Mouse (Mus musculus) MEL (cell line): Measurements from ENCODE around the gene Dock9. TPM values are rescaled to one million over a fixed set of nuclear protein-coding genes. Genes with fewer than 3 reads are reported as not detected.

Experiments used
- DNase-seq: peaks from one replicate; pipeline ENCODE4 v3.0.0; 2011; ENCODE audit warnings: low read depth, low spot score
- H3K27ac ChIP-seq: 2 replicates; pipeline ENCODE4 v1.5.1; 2012; ENCODE audit warnings: low read depth, mild to moderate bottlenecking, control low read depth, low read length, moderate library complexity; ENCODE audit not compliant: control insufficient read depth
- H3K27me3 ChIP-seq, 2 experiments: fragments of 150-350 bp in 1 of 2; sonication (generic) in 1 of 2; 2 replicates each; pipeline ENCODE4 v1.6.1; 2012; ENCODE audit warnings: low read length in 2 of 2, mild to moderate bottlenecking in 2 of 2, improper control_type of control experiment in 1 of 2, moderate library complexity in 1 of 2; ENCODE audit not compliant: insufficient read depth in 2 of 2, control insufficient read depth in 1 of 2
- H3K36me3 ChIP-seq, 2 experiments: 2 replicates each; pipeline ENCODE4 v1.6.1; 2012 to 2014; ENCODE audit warnings: low read length in 2 of 2, improper control_type of control experiment in 1 of 2, inconsistent platforms in 1 of 2, mild to moderate bottlenecking in 1 of 2; ENCODE audit not compliant: insufficient read depth in 2 of 2, control insufficient read depth in 1 of 2
- H3K4me1 ChIP-seq, 2 experiments: fragments of 150-350 bp in 1 of 2; sonication (generic) in 1 of 2; 2 replicates each; pipeline ENCODE4 v1.6.1; 2012; ENCODE audit warnings: low read length in 2 of 2, improper control_type of control experiment in 1 of 2, mild to moderate bottlenecking in 1 of 2; ENCODE audit not compliant: insufficient read depth in 2 of 2, control insufficient read depth in 1 of 2
- H3K4me3 ChIP-seq, 2 experiments: fragments of 150-350 bp in 1 of 2; sonication (generic) in 1 of 2; 2 replicates each; pipeline ENCODE4 v1.5.1; 2012; ENCODE audit warnings: low read depth in 2 of 2, low read length in 2 of 2, mild to moderate bottlenecking in 2 of 2, moderate library complexity in 2 of 2, control low read depth in 1 of 2, improper control_type of control experiment in 1 of 2; ENCODE audit not compliant: control insufficient read depth in 1 of 2, insufficient read depth in 1 of 2
- H3K79me2 ChIP-seq: 2 replicates; pipeline ENCODE4 v1.6.1; 2012; ENCODE audit warnings: mild to moderate bottlenecking, low read length, moderate library complexity; ENCODE audit not compliant: control insufficient read depth, poor library complexity, insufficient read depth
- H3K9ac ChIP-seq: 2 replicates; pipeline ENCODE4 v1.6.1; 2012; ENCODE audit warnings: low read depth, mild to moderate bottlenecking, control low read depth, low read length, moderate library complexity; ENCODE audit not compliant: control insufficient read depth, poor library complexity, severe bottlenecking
- H3K9me3 ChIP-seq: fragments of 150-350 bp; sonication (generic); replicated peaks from 2 replicates; pipeline ENCODE4 v1.6.1; 2012; ENCODE audit warnings: mild to moderate bottlenecking, low read length, improper control_type of control experiment, moderate library complexity; ENCODE audit not compliant: insufficient read depth
- BHLHE40 ChIP-seq: IDR thresholded peaks from 2 replicates; pipeline ENCODE4 v1.6.1; 2012; ENCODE audit warnings: low read depth, mild to moderate bottlenecking, inconsistent platforms, low read length, improper control_type of control experiment, borderline replicate concordance
- CHD1 ChIP-seq: IDR thresholded peaks from 2 replicates; pipeline ENCODE4 v1.6.1; 2012; ENCODE audit warnings: low read depth, mild to moderate bottlenecking, inconsistent platforms, low read length, improper control_type of control experiment
- CHD2 ChIP-seq: IDR thresholded peaks from 2 replicates; pipeline ENCODE4 v1.6.1; 2011; ENCODE audit warnings: low read length, improper control_type of control experiment
- E2F4 ChIP-seq: IDR thresholded peaks from 2 replicates; pipeline ENCODE4 v1.6.1; 2011; ENCODE audit warnings: low read depth, low read length, improper control_type of control experiment, borderline replicate concordance
- ELF1 ChIP-seq: IDR thresholded peaks from 2 replicates; pipeline ENCODE4 v1.6.1; 2014; ENCODE audit warnings: low read depth, mild to moderate bottlenecking, inconsistent platforms, low read length, improper control_type of control experiment, moderate library complexity
- ETS1 ChIP-seq: IDR thresholded peaks from 2 replicates; pipeline ENCODE4 v1.6.1; 2012; ENCODE audit warnings: low read depth, mild to moderate bottlenecking, inconsistent platforms, low read length, improper control_type of control experiment, moderate library complexity
- GABPA ChIP-seq: IDR thresholded peaks from 2 replicates; pipeline ENCODE4 v1.6.1; 2012; ENCODE audit warnings: low read depth, mild to moderate bottlenecking, inconsistent platforms, low read length, improper control_type of control experiment, moderate library complexity
- GATA1 ChIP-seq: IDR thresholded peaks from 2 replicates; pipeline ENCODE4 v1.6.1; 2011; ENCODE audit warnings: low read depth, low read length, improper control_type of control experiment
- HCFC1 ChIP-seq: IDR thresholded peaks from 2 replicates; pipeline ENCODE4 v1.6.1; 2012; ENCODE audit warnings: low read depth, mild to moderate bottlenecking, inconsistent platforms, low read length, improper control_type of control experiment, moderate library complexity
- KAT2A ChIP-seq: conservative IDR thresholded peaks from 2 replicates; pipeline ENCODE4 v1.6.1; 2012; ENCODE audit warnings: low read depth, low read length, improper control_type of control experiment, inconsistent platforms
- MAFK ChIP-seq: IDR thresholded peaks from 2 replicates; pipeline ENCODE4 v1.6.1; 2011; ENCODE audit warnings: low read depth, mild to moderate bottlenecking, low read length, improper control_type of control experiment, borderline replicate concordance
- MAZ ChIP-seq: IDR thresholded peaks from 2 replicates; pipeline ENCODE4 v1.6.1; 2012; ENCODE audit warnings: low read depth, mild to moderate bottlenecking, inconsistent platforms, low read length, improper control_type of control experiment
- POLR2A ChIP-seq, 2 experiments: IDR thresholded peaks; 2 replicates each; pipeline ENCODE4 v1.6.1; 2011 to 2012; ENCODE audit warnings: low read length in 2 of 2, mild to moderate bottlenecking in 2 of 2, control low read depth in 1 of 2, improper control_type of control experiment in 1 of 2, low read depth in 1 of 2, moderate library complexity in 1 of 2; ENCODE audit not compliant: control insufficient read depth in 1 of 2, insufficient read depth in 1 of 2, poor library complexity in 1 of 2
- POLR2AphosphoS5 ChIP-seq: IDR thresholded peaks from 2 replicates; pipeline ENCODE4 v1.6.1; 2012; ENCODE audit warnings: low read depth, borderline replicate concordance, mild to moderate bottlenecking, inconsistent platforms, low read length, moderate library complexity, mixed read lengths
- SIN3A ChIP-seq: IDR thresholded peaks from 2 replicates; pipeline ENCODE4 v1.6.1; 2012; ENCODE audit warnings: low read length, improper control_type of control experiment, inconsistent platforms
- UBTF ChIP-seq: IDR thresholded peaks from 2 replicates; pipeline ENCODE4 v1.6.1; 2012; ENCODE audit warnings: low read depth, mild to moderate bottlenecking, inconsistent platforms, low read length, improper control_type of control experiment, moderate library complexity, borderline replicate concordance; ENCODE audit not compliant: insufficient read depth
- USF1 ChIP-seq: IDR thresholded peaks from 2 replicates; pipeline ENCODE4 v1.6.1; 2014; ENCODE audit warnings: low read depth, mild to moderate bottlenecking, inconsistent platforms, low read length, improper control_type of control experiment, moderate library complexity
- USF2 ChIP-seq, 2 experiments: IDR thresholded peaks; 2 replicates each; pipeline ENCODE4 v1.6.1; 2011 to 2012; ENCODE audit warnings: improper control_type of control experiment in 2 of 2, low read length in 2 of 2, borderline replicate concordance in 1 of 2, inconsistent platforms in 1 of 2, low read depth in 1 of 2, mild to moderate bottlenecking in 1 of 2; ENCODE audit not compliant: insufficient read depth in 1 of 2
- ZKSCAN1 ChIP-seq: IDR thresholded peaks from 2 replicates; pipeline ENCODE4 v1.6.1; 2012; ENCODE audit warnings: low read depth, mild to moderate bottlenecking, inconsistent platforms, low read length, improper control_type of control experiment, moderate library complexity
- ZNF384 ChIP-seq: IDR thresholded peaks from 2 replicates; pipeline ENCODE4 v1.6.1; 2012; ENCODE audit warnings: low read depth, mild to moderate bottlenecking, inconsistent platforms, low read length, improper control_type of control experiment
- polyA plus RNA-seq, 2 experiments: library from polyadenylated mRNA; stranded (reverse) in 1 of 2; unstranded in 1 of 2; fragments of >175 nt in 1 of 2; fragments of >200 nt in 1 of 2; gene quantifications; 2 replicates each; pipeline versions ENCODE4 v1.2.1 to v1.2.4; 2012; ENCODE audit warnings: low replicate concordance in 2 of 2, low read depth in 1 of 2; ENCODE audit not compliant: insufficient read length in 2 of 2, insufficient read depth in 1 of 2, missing spikeins in 1 of 2
- total RNA-seq: library from RNA; depleted of rRNA; stranded (reverse); fragments of 300-350 nt; gene quantifications from 2 replicates; pipeline ENCODE4 v1.2.3, GENCODE M21; 2012

Gene Dock9
- total and polyA plus RNA-seq, 3 experiments = 6.3 to 9.4 TPM; not detected in 1

- no peak for DNase-seq
- no peak for TF ChIP-seq KAT2A
- TF ChIP-seq CHD1 = no peak
- no peak for TF ChIP-seq GABPA
- TF ChIP-seq E2F4 = no peak
- no peak for TF ChIP-seq MAFK
- no peak for TF ChIP-seq CHD2
- TF ChIP-seq ELF1 = no peak
- no peak for TF ChIP-seq POLR2A (IDR thresholded peaks at IDR 0.05; ENCODE audit: control insufficient read depth in 1 of 2, insufficient read depth in 1 of 2, low read depth in 1 of 2, low read length in 2 of 2, poor library complexity in 1 of 2)
- TF ChIP-seq ETS1 = no peak
- no peak for TF ChIP-seq MAZ
- no peak for TF ChIP-seq USF2 (IDR thresholded peaks at IDR 0.05; ENCODE audit: borderline replicate concordance in 1 of 2, insufficient read depth in 1 of 2, low read depth in 1 of 2, low read length in 2 of 2)
- no peak for TF ChIP-seq GATA1
- TF ChIP-seq USF1 = no peak
- no peak for TF ChIP-seq SIN3A
- TF ChIP-seq UBTF = no peak
- no peak for TF ChIP-seq HCFC1
- no peak for TF ChIP-seq BHLHE40
- TF ChIP-seq ZNF384 = no peak
- Histone ChIP-seq H3K4me3 (no peak overlapping the region), H3K4me1 (no peaks in the 10 kb centered on the region), H3K36me3 (no peaks in the 10 kb centered on the region), H3K9ac (no peak overlapping the region), H3K9me3 (no peaks in the 10 kb centered on the region), H3K27ac (no peak overlapping the region), H3K79me2 (no peaks in the 10 kb centered on the region), H3K27me3 (no peaks in the 10 kb centered on the region)
These were observed 120.9 kb downstream of the Dock9 start for GRCm38 (mm10) chr14:121676596-121677330.

DNA sequence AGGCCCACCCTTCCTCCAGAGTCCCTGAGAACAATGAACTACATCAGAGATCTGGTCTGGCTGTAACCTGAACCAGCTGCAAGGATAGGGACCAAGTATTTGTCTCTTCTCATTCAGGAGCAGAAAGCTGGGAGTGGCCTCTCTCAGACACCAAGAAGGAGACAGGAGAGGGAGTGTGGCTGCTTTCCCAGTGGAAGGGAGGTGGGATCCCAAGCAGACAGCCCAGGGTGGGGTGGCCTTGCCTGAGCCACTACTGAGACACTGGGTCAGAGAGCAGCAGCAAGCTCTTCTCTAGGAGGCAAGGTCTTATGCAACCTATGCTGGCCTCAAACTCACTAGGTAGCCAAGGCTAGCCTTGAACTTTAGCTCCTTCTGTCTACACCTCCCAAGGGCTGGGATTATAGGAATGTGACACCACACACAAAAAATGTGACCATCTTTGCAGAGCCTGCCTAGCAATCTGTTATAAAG lies 121.5 kb downstream of the Dock9 start:
- Histone ChIP-seq H3K4me1 (no peaks in the 10 kb centered on the region), H3K36me3 (no peaks in the 10 kb centered on the region), H3K79me2 (no peaks in the 10 kb centered on the region), H3K27ac (no peak overlapping the region), H3K9me3 (no peaks in the 10 kb centered on the region), H3K27me3 (no peaks in the 10 kb centered on the region), H3K4me3 (no peak overlapping the region), H3K9ac (no peak overlapping the region)
- no peak for DNase-seq
- TF ChIP-seq HCFC1 (no peak), ZKSCAN1 (no peak), POLR2AphosphoS5 (no peak)
